Mouse (Mus musculus) R1 (cell line): ENCODE measurements at regions not wholly inside any gene's neighbourhood (a gene's known extent, or its start where the extent isn't known, plus 50 kb on each side); places are given as distances from the start of the nearest gene placed in this dataset.
"Not testable (repeated sequence)": the region's sequence is repeated elsewhere in the genome, so short reads cannot be mapped to it uniquely, and the experiment has no call there.

Experiments
- DNase-seq: peaks from one replicate; pipeline ENCODE4 v3.0.0-alpha.2; 2018; ENCODE audit warnings: low read depth, low spot score

- not testable (repeated sequence) for DNase-seq
Observed at GRCm38 (mm10) chr12:23216521-23216920, 563.5 kb downstream of the Gm10330 start.

DNA sequence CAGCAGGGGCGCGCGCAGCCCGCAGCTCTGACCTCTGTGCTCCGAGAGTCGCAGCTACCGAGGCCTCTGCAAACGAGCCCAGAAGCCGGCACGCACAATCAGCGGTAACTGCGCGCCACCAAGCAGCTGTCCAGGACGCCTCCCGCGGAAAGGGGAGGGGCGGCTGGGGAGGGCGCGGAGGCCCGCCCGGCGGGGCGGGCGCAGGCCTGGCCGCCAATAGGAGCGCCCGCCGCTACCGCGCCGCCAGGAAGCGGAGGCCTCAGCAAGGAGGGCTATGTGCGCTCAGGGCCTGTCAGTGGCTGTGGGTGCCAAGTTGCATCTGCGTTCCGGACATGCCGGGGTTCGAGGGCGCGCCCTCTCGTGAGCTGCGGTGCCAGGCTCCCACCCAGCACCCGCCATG, 590.5 kb downstream of the Gm10330 start:
- peak; percentile 83 for DNase-seq

GRCm38 (mm10) chr12:23189110-23189509, 591.0 kb downstream of the Gm10330 start:
- peak; percentile 6 for DNase-seq
